Mouse (Mus musculus): ENCODE results near the gene Adipoq.
"Not testable (repeated sequence)": the region's sequence is repeated elsewhere in the genome, so short reads cannot be mapped to it uniquely, and the experiment has no call there.

Adipoq gene

GRCm38 (mm10) chr16:23164443-23164842 lies 18.1 kb downstream of the Adipoq start:
- no peak for DNase-seq (ENCODE audit: low spot score in 2 of 2)

- no peak for DNase-seq (ENCODE audit: low spot score in 2 of 2)
These were observed 19.1 kb downstream of the Adipoq start for GRCm38 (mm10) chr16:23165441-23165840.

- no peak for DNase-seq (ENCODE audit: low spot score in 2 of 2)
These were observed 20.3 kb downstream of the Adipoq start for GRCm38 (mm10) chr16:23166646-23167045.

GRCm38 (mm10) chr16:23167079-23167478 lies 20.7 kb downstream of the Adipoq start:
- no peak for DNase-seq (ENCODE audit: low spot score in 2 of 2)

- DNase-seq (ENCODE audit: low spot score in 2 of 2) = no peak
These were observed 24.5 kb downstream of the Adipoq start for GRCm38 (mm10) chr16:23170813-23171212.

GRCm38 (mm10) chr16:23173904-23174303 lies 27.6 kb downstream of the Adipoq start:
- no peak for DNase-seq (ENCODE audit: low spot score in 2 of 2)

GRCm38 (mm10) chr16:23174855-23175254 lies 28.5 kb downstream of the Adipoq start:
- no peak for DNase-seq (ENCODE audit: low spot score in 2 of 2)

- no peak for DNase-seq (ENCODE audit: low spot score in 2 of 2)
These were observed 29.6 kb downstream of the Adipoq start for GRCm38 (mm10) chr16:23175956-23176355.

GRCm38 (mm10) chr16:23177856-23178255 lies 31.5 kb downstream of the Adipoq start:
- no peak for DNase-seq (ENCODE audit: low spot score in 2 of 2)

GRCm38 (mm10) chr16:23178796-23179195 lies 32.5 kb downstream of the Adipoq start:
- DNase-seq (ENCODE audit: low spot score in 2 of 2) = no peak

GRCm38 (mm10) chr16:23179436-23179835 lies 33.1 kb downstream of the Adipoq start:
- DNase-seq (ENCODE audit: low spot score in 2 of 2) = not testable (repeated sequence)

- DNase-seq (ENCODE audit: low spot score in 2 of 2) = no peak
These were observed 34.7 kb downstream of the Adipoq start for GRCm38 (mm10) chr16:23181054-23181453.

GRCm38 (mm10) chr16:23181487-23181886 lies 35.2 kb downstream of the Adipoq start:
- no peak for DNase-seq (ENCODE audit: low spot score in 2 of 2)

GRCm38 (mm10) chr16:23181942-23182597 lies 35.7 kb downstream of the Adipoq start:
- DNase-seq (ENCODE audit: low spot score in 2 of 2) = no peak

- DNase-seq (ENCODE audit: low spot score in 2 of 2) = no peak
These were observed 39.5 kb downstream of the Adipoq start for GRCm38 (mm10) chr16:23185824-23186223.

GRCm38 (mm10) chr16:23186418-23186817 lies 40.1 kb downstream of the Adipoq start:
- DNase-seq (ENCODE audit: low spot score in 2 of 2) = no peak

GRCm38 (mm10) chr16:23187983-23188382 lies 41.6 kb downstream of the Adipoq start:
- DNase-seq (ENCODE audit: low spot score in 2 of 2) = no peak

GRCm38 (mm10) chr16:23189612-23190011 lies 43.3 kb downstream of the Adipoq start:
- no peak for DNase-seq (ENCODE audit: low spot score in 2 of 2)

- DNase-seq (ENCODE audit: low spot score in 2 of 2) = no peak
These were observed 45.4 kb downstream of the Adipoq start for GRCm38 (mm10) chr16:23191560-23192242.

GRCm38 (mm10) chr16:23195618-23196017 lies 49.3 kb downstream of the Adipoq start:
- DNase-seq (ENCODE audit: low spot score in 2 of 2) = no peak

- no peak for DNase-seq (ENCODE audit: low spot score in 2 of 2)
These were observed 50.0 kb downstream of the Adipoq start for GRCm38 (mm10) chr16:23196296-23196695.

- DNase-seq (ENCODE audit: low spot score in 2 of 2) = no peak
These were observed 50.5 kb downstream of the Adipoq start for GRCm38 (mm10) chr16:23196791-23197190.

GRCm38 (mm10) chr16:23201498-23201897 lies 55.2 kb downstream of the Adipoq start:
- DNase-seq (ENCODE audit: low spot score in 2 of 2) = no peak
